Mouse (Mus musculus) left cerebral cortex, adult 18-20 months (tissue): Measurements from ENCODE around the gene Galnt15. TPM values are rescaled to one million over a fixed set of nuclear protein-coding genes. Genes with fewer than 3 reads are reported as not detected.
A peak's percentile ranks its signal among the peaks of the same experiment; 100 is the strongest.

Experiments used
- DNase-seq, 2 experiments: peaks; one replicate each; pipeline ENCODE4 v3.0.0; 2021 to 2022; ENCODE audit warnings: low spot score in 2 of 2, mixed read lengths in 1 of 2
- long read RNA-seq, 2 experiments: library from polyadenylated mRNA; stranded (forward); transcript quantifications; one replicate each; pipeline ENCODE4 v2.0.0; 2021
- total RNA-seq, 2 experiments: library from RNA; stranded (reverse); gene quantifications; 2 replicates each; pipeline ENCODE4 v1.2.3; 2021

The Galnt15 gene
- 1 to 10 TPM; 1.8 to 2.6 TPM for total RNA-seq
- long read RNA-seq, experiment 1, partial matches to known transcripts: 1 of 2 reads
- long read RNA-seq, experiment 1, other reads (novel, unspliced or antisense): 1 of 2 reads
- long read RNA-seq, experiment 2, partial matches to known transcripts: 0 of 1 reads
- long read RNA-seq, experiment 2, other reads (novel, unspliced or antisense): 1 of 1 reads

DNA sequence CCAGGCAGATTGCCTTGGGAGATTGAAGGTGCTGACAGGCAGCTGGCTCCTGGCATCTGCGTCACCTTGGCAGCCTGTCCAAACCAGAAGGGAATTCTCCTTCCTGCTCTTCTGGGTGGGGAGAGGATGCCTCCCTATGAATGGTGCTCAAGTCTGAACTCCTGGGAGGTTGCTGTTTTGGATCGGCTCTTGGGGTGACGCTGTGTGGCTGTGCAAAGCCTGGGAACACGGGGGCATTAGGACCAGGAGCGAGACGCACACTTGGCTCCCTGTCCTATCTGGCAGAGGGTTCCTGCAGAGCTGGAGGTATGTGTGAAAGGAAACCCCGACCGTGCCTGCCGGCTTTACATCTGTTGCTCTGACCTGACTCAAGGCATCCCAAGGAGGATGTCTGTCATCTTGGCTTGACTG, at the start of gene Galnt15:
Gene Galnt15, plus strand, starts transcription at position 309 of the 411 bp plus-strand sequence.
- DNase-seq: no peak

GRCm38 (mm10) chr14:31994021-31994420, 34.8 kb upstream of the Galnt15 start:
- no peak for DNase-seq

GRCm38 (mm10) chr14:32000941-32001340, 27.8 kb upstream of the Galnt15 start:
- no peak for DNase-seq

- DNase-seq: peak; percentile 48 to 49
Observed at GRCm38 (mm10) chr14:32002502-32003338, 26.1 kb upstream of the Galnt15 start.

DNA sequence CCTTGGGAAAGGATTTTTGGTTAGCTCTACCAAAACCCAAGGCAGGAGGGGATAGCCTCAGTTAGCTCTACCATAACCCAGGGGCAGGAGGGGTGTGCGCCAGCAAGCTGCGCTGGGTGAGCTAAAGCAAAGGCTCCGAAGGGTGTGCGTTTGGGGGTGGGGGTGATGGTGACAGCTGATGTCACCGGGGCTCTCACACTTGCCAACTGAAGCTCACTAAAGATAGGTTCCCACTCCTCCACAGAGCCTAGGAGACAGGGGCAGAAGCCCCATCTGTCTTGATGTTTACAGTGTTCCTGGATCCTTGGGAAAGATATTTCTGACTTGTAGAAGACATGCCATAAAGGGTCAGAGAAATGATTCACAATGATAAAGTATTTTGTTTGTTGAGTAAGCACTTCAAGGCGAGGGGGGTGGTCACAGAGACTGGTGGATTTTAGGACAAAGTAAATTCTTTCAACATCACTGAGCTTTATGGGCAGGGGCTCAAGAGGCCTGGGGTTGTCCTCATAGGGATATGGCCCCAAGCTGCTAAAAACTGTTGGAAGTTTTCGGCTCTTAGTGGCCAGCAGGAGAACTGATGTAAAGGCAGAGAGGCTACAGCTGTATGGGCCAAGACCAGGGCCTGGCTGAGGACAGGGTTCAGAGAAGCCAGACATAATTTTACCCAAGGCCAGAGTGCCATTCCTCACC, 24.7 kb upstream of the Galnt15 start:
- DNase-seq: peak in 1 of 2 experiments; percentile 35

- no peak for DNase-seq
Observed at GRCm38 (mm10) chr14:32005673-32006261, 23.0 kb upstream of the Galnt15 start.

GRCm38 (mm10) chr14:32007654-32008335, 21.0 kb upstream of the Galnt15 start:
- DNase-seq: no peak

DNA sequence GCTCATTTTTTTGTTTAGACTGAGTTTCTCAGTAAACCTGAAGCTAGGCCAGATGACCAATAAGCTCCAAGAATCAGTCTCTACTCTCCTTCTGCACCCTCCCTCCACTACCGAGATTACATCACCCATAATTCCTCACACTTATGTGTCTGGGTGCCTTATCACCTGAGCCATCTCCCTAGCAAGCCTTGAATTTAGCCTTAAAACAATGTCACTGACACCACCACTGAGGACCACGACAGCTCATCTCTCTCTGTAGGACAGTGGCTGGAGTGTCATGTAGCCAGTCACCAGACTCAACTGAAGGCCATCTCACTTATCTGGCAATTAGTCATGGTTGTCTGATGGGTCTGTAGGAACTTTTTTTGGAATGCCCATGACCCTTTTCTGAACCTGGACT, 19.1 kb upstream of the Galnt15 start:
- DNase-seq: no peak

DNA sequence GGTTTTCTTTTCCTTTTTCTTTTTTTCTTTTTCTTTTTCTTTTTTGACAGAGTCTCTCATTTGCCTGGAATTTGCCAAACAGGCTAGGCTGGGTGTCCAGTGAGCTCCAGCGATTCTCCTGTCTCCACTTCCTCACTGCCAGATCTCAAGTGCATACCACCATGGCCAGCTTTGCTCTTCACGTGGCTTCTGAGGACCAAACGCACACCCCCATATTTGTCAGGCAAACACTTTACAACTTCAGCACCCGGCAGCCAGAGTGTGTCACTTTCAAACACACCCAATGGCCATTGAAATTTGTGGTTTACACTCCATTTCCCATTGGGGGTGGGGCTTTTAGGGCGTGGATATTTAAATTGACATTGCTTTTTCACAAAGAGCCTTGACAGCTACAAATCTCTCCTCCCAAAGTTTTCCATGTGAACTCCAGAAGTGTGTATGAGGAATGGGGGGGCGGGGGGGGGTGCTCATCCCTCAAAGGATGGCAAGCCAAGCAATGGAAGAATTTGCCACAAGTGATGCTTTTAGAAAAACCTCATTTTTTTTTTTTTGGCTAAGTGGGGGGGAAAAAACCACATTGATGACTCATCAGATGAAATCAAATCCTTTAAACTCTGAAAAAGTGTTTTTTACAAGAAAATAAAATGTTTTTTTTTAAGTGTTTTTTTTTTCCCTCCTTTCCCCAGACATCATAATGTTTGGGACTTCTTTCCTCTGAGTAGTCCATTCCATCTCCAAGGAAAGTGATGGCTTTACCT, 17.1 kb upstream of the Galnt15 start:
- no peak for DNase-seq

GRCm38 (mm10) chr14:32015131-32015770, 13.5 kb upstream of the Galnt15 start:
- DNase-seq: no peak

DNA sequence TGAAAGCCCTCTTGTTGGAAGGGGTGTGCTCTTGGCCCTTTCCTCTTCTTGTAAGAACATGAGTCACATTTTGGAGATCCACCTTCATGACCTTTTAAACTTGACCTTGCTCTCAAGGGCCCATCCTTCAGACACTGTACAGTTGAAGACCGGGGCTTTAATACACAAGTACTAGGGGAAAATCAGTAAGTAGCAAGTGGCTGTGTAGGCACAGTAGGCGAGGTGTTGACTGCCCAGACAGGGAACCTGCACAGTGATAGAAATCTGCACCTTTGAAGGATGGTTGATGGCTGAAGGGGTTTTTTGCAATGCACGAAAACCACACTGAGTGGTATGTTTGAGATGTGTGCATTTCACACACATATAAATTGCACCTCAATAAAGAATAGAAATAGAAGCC, 12.3 kb upstream of the Galnt15 start:
- DNase-seq: no peak

DNA sequence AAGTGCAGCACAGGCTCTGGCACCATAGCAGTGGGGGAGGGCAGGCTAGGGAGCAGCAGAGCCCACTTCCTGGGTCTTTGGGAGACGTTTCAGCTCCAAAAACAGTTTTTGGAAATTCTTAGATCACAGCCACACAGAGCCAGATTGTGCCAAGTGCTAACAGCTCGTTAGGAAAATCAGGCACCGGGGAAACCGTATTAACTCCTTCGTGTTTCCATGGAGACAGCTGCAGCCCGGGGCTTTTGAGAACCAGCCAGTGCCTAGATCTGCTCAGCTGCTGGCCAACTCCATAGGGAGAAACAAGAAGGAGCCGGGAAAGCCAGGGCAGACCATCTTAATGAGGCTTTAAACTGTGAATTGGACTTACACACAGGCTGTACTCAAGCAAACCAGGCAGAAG, 11.9 kb upstream of the Galnt15 start:
- DNase-seq: peak; percentile 58 to 68

DNA sequence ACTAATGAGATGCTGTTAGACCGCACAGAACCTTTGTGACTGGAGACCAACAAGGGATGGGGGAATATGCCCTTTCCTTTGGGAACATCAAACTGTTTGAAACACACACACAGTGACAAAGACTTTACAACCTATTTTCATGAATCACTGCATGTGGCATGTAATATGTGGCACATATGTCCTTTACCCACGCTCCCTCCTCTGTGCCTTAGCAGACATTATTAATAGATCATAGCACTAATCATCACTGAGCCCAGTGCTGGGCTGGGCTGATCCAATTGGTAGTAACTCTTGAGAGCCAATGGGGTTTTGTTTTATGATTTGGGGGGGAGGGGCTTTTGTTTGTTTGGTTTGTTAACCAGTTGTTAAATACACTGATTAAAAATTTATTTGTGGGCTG, 11.3 kb upstream of the Galnt15 start:
- DNase-seq: no peak

- no peak for DNase-seq
Observed at GRCm38 (mm10) chr14:32019091-32019490, 9.7 kb upstream of the Galnt15 start.

- peak; percentile 42 to 62 for DNase-seq
Observed at GRCm38 (mm10) chr14:32021967-32022366, 6.8 kb upstream of the Galnt15 start.

DNA sequence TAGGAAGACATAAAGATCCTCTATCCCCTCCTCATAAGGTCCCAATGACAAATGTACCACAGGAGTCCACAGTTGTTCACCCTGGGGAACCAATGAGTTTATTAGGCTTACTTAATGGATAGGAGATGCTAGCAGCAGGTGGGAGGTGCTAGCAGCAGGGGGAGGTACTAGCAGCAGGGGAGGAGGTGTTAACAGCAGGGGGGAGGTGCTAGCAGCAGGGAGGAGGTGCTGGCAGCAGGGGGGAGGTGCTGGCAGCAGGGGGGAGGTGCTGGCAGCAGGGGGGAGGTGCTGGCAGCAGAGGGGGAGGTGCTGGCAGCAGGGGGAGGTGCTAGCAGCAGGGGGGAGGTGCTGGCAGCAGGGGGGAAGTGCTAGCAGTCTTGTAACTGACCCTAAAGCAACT, 6.3 kb upstream of the Galnt15 start:
- DNase-seq: no peak

- no peak for DNase-seq
Observed at GRCm38 (mm10) chr14:32023891-32024290, 4.9 kb upstream of the Galnt15 start.

- no peak for DNase-seq
Observed at GRCm38 (mm10) chr14:32027218-32027617, 1.6 kb upstream of the Galnt15 start.

GRCm38 (mm10) chr14:32029411-32029992, 713 bp downstream of the Galnt15 start:
- DNase-seq: no peak
